Mouse (Mus musculus) embryonic facial prominence, embryonic 12.5 days (tissue): ENCODE measurements at regions not wholly inside any gene's neighbourhood (a gene's known extent, or its start where the extent isn't known, plus 50 kb on each side); places are given as distances from the start of the nearest gene placed in this dataset.
A peak's percentile ranks its signal among the peaks of the same experiment; 100 is the strongest.

ENCODE experiments used
- ATAC-seq: fragments of 200-750 bp; cut with Nextera tagmentation; 2 replicates; pipeline ENCODE4 v1.8.0; 2017; ENCODE audit not compliant: insufficient number of reproducible peaks, insufficient read depth, low FRiP score, low TSS enrichment
- H3K27ac ChIP-seq: fragments of 300-500 bp; sonication (generic); 2 replicates; pipeline ENCODE4 v1.5.1; 2016; ENCODE audit warnings: mild to moderate bottlenecking
- H3K27me3 ChIP-seq: fragments of 300-500 bp; sonication (generic); 2 replicates; pipeline ENCODE4 v1.6.1; 2016; ENCODE audit warnings: mild to moderate bottlenecking, moderate library complexity
- H3K36me3 ChIP-seq: fragments of 300-500 bp; sonication (generic); 2 replicates; pipeline ENCODE4 v1.6.1; 2016; ENCODE audit warnings: mild to moderate bottlenecking
- H3K4me1 ChIP-seq: fragments of 300-500 bp; sonication (generic); 2 replicates; pipeline ENCODE4 v1.6.1; 2016
- H3K4me2 ChIP-seq: fragments of 300-500 bp; sonication (generic); replicated peaks from 2 replicates; pipeline ENCODE4 v1.6.1; 2016; ENCODE audit warnings: mild to moderate bottlenecking, moderate library complexity
- H3K4me3 ChIP-seq: fragments of 300-500 bp; sonication (generic); 2 replicates; pipeline ENCODE4 v1.5.1; 2016; ENCODE audit warnings: mild to moderate bottlenecking
- H3K9ac ChIP-seq: fragments of 300-500 bp; sonication (generic); 2 replicates; pipeline ENCODE4 v1.6.1; 2016; ENCODE audit warnings: mild to moderate bottlenecking, moderate library complexity
- H3K9me3 ChIP-seq: fragments of 300-500 bp; sonication (generic); 2 replicates; pipeline ENCODE4 v1.6.1; 2016; ENCODE audit warnings: mild to moderate bottlenecking, moderate library complexity
- WGBS: fragments of 180-500 bp; shearing (Covaris S2); methylation state at CpG from one replicate; pipeline ENCODE4 v1.1.7; 2016; 5-methylcytosine and 5-hydroxymethylcytosine counted together

- H3K4me1 ChIP-seq = no peaks in the 10 kb centered on the region
- no peak overlapping the region for H3K27ac ChIP-seq
- no peaks in the 10 kb centered on the region for H3K36me3 ChIP-seq
- H3K4me2 ChIP-seq = no peak overlapping the region
- WGBS = 80% methylated on average over 4 of the region's 4 CpGs
- ATAC-seq = no peak
- H3K4me3 ChIP-seq = no peak overlapping the region
- no peaks in the 10 kb centered on the region for H3K27me3 ChIP-seq
- no peak overlapping the region for H3K9ac ChIP-seq
- H3K9me3 ChIP-seq = no peaks in the 10 kb centered on the region
These were observed 237.1 kb upstream of the Mad2l1 start for GRCm38 (mm10) chr6:66298056-66298455.

- H3K27me3 ChIP-seq = no peaks in the 10 kb centered on the region
- no peak for ATAC-seq
- no peaks in the 10 kb centered on the region for H3K36me3 ChIP-seq
- no peak overlapping the region for H3K4me3 ChIP-seq
- H3K9ac ChIP-seq = no peak overlapping the region
- H3K9me3 ChIP-seq = no peaks in the 10 kb centered on the region
- no peak overlapping the region for H3K4me2 ChIP-seq
- no peaks in the 10 kb centered on the region for H3K4me1 ChIP-seq
- H3K27ac ChIP-seq = no peak overlapping the region
These were observed 235.0 kb upstream of the Mad2l1 start for GRCm38 (mm10) chr6:66300189-66300588.

- 84% methylated on average over 2 of the region's 2 CpGs for WGBS
- ATAC-seq = no peak
These were observed 190.3 kb upstream of the Mad2l1 start for GRCm38 (mm10) chr6:66344848-66345247.

GRCm38 (mm10) chr6:66347356-66347755 lies 187.8 kb upstream of the Mad2l1 start:
- WGBS = 93% methylated on average over 2 of the region's 2 CpGs
- no peak for ATAC-seq
- Histone ChIP-seq H3K9ac (no peak overlapping the region), H3K9me3 (no peaks in the 10 kb centered on the region), H3K27me3 (no peaks in the 10 kb centered on the region), H3K4me1 (no peaks in the 10 kb centered on the region), H3K4me3 (no peak overlapping the region), H3K36me3 (no peaks in the 10 kb centered on the region), H3K27ac (no peak overlapping the region), H3K4me2 (no peak overlapping the region)

More at GRCm38 (mm10) chr6:66344848-66345247, 190.3 kb upstream of the Mad2l1 start:
- Histone ChIP-seq H3K27me3 (no peaks in the 10 kb centered on the region), H3K4me2 (no peak overlapping the region), H3K36me3 (no peaks in the 10 kb centered on the region), H3K27ac (no peak overlapping the region), H3K4me1 (no peaks in the 10 kb centered on the region), H3K9ac (no peak overlapping the region), H3K4me3 (no peak overlapping the region), H3K9me3 (no peaks in the 10 kb centered on the region)

GRCm38 (mm10) chr6:66361130-66361529 lies 174.1 kb upstream of the Mad2l1 start:
- Histone ChIP-seq H3K9ac (no peak overlapping the region), H3K27ac (no peak overlapping the region)
- WGBS = 54% methylated on average over 3 of the region's 3 CpGs

GRCm38 (mm10) chr6:66367263-66367662 lies 167.9 kb upstream of the Mad2l1 start:
- no peaks in the 10 kb centered on the region for H3K36me3 ChIP-seq
- H3K27me3 ChIP-seq = no peaks in the 10 kb centered on the region
- H3K9me3 ChIP-seq = no peaks in the 10 kb centered on the region
- H3K9ac ChIP-seq = no peak overlapping the region
- no peak overlapping the region for H3K4me2 ChIP-seq
- no peak overlapping the region for H3K27ac ChIP-seq
- no peaks in the 10 kb centered on the region for H3K4me1 ChIP-seq
- no peak for ATAC-seq
- H3K4me3 ChIP-seq = no peak overlapping the region

More at GRCm38 (mm10) chr6:66361130-66361529, 174.1 kb upstream of the Mad2l1 start:
- no peak overlapping the region for H3K4me2 ChIP-seq
- no peaks in the 10 kb centered on the region for H3K36me3 ChIP-seq
- H3K9me3 ChIP-seq = no peaks in the 10 kb centered on the region
- no peaks in the 10 kb centered on the region for H3K27me3 ChIP-seq
- no peak overlapping the region for H3K4me3 ChIP-seq
- H3K4me1 ChIP-seq = 0 out of 2 replicates have a peak, but pooled peaks cover 6% of the 10 kb centered on the region
- ATAC-seq = no peak

GRCm38 (mm10) chr6:66381279-66381934 lies 153.8 kb upstream of the Mad2l1 start:
- Histone ChIP-seq H3K27ac (no peak overlapping the region), H3K4me3 (no peak overlapping the region), H3K36me3 (no peaks in the 10 kb centered on the region), H3K9me3 (no peaks in the 10 kb centered on the region), H3K4me2 (no peak overlapping the region), H3K9ac (no peak overlapping the region), H3K27me3 (no peaks in the 10 kb centered on the region), H3K4me1 (no peaks in the 10 kb centered on the region)
- 75% methylated on average over 1 of the region's 1 CpGs for WGBS
- ATAC-seq = no peak

GRCm38 (mm10) chr6:66382347-66383010 lies 152.7 kb upstream of the Mad2l1 start:
- Histone ChIP-seq H3K9ac (no peak overlapping the region), H3K36me3 (no peaks in the 10 kb centered on the region), H3K4me3 (no peak overlapping the region), H3K27ac (no peak overlapping the region), H3K27me3 (no peaks in the 10 kb centered on the region), H3K4me2 (no peak overlapping the region), H3K9me3 (no peaks in the 10 kb centered on the region), H3K4me1 (no peaks in the 10 kb centered on the region)
- ATAC-seq = no peak
- WGBS = 90% methylated on average over 2 of the region's 2 CpGs

GRCm38 (mm10) chr6:66395147-66395546 lies 140.0 kb upstream of the Mad2l1 start:
- Histone ChIP-seq H3K27me3 (no peaks in the 10 kb centered on the region), H3K36me3 (no peaks in the 10 kb centered on the region), H3K4me1 (0 out of 2 replicates have a peak, but pooled peaks cover 3% of the 10 kb centered on the region), H3K4me2 (no peak overlapping the region), H3K9ac (no peak overlapping the region), H3K4me3 (no peak overlapping the region), H3K27ac (no peak overlapping the region), H3K9me3 (no peaks in the 10 kb centered on the region)
- no peak for ATAC-seq
- WGBS = 89% methylated on average over 4 of the region's 4 CpGs

GRCm38 (mm10) chr6:66397411-66397810 lies 137.8 kb upstream of the Mad2l1 start:
- no peak overlapping the region for H3K4me3 ChIP-seq

GRCm38 (mm10) chr6:66398674-66399073 lies 136.5 kb upstream of the Mad2l1 start:
- Histone ChIP-seq H3K36me3 (no peaks in the 10 kb centered on the region), H3K27me3 (no peaks in the 10 kb centered on the region), H3K4me2 (no peak overlapping the region), H3K9ac (no peak overlapping the region), H3K4me3 (no peak overlapping the region), H3K9me3 (no peaks in the 10 kb centered on the region), H3K27ac (no peak overlapping the region), H3K4me1 (0 out of 2 replicates have a peak, but pooled peaks cover 7% of the 10 kb centered on the region)
- WGBS = 85% methylated on average over 3 of the region's 3 CpGs
- no peak for ATAC-seq

More at GRCm38 (mm10) chr6:66397411-66397810, 137.8 kb upstream of the Mad2l1 start:
- H3K4me2 ChIP-seq = no peak overlapping the region
- no peak overlapping the region for H3K27ac ChIP-seq
- ATAC-seq = no peak
- H3K4me1 ChIP-seq = 0 out of 2 replicates have a peak, but pooled peaks cover 7% of the 10 kb centered on the region
- H3K9ac ChIP-seq = no peak overlapping the region
- no peaks in the 10 kb centered on the region for H3K9me3 ChIP-seq
- H3K36me3 ChIP-seq = no peaks in the 10 kb centered on the region
- no peaks in the 10 kb centered on the region for H3K27me3 ChIP-seq
- WGBS = 53% methylated on average over 8 of the region's 8 CpGs

- Histone ChIP-seq H3K9ac (no peak overlapping the region), H3K36me3 (no peaks in the 10 kb centered on the region), H3K4me2 (no peak overlapping the region), H3K27me3 (no peaks in the 10 kb centered on the region), H3K4me1 (0 out of 2 replicates have a peak, but pooled peaks cover 7% of the 10 kb centered on the region), H3K9me3 (no peaks in the 10 kb centered on the region), H3K27ac (no peak overlapping the region), H3K4me3 (no peak overlapping the region)
- ATAC-seq = peak; percentile 64; the same call in 1 of the 2 replicates
- WGBS = 31% methylated on average over 4 of the region's 4 CpGs
These were observed 136.0 kb upstream of the Mad2l1 start for GRCm38 (mm10) chr6:66399091-66399755.
